Mouse (Mus musculus) neutrophil, adult 5-6 weeks (primary cell): ENCODE results near the gene Cyp3a41a. TPM values are rescaled to one million over a fixed set of nuclear protein-coding genes. Genes with fewer than 3 reads are reported as not detected.
"Not testable (repeated sequence)": the region's sequence is repeated elsewhere in the genome, so short reads cannot be mapped to it uniquely, and the experiment has no call there.

Source experiments
- ATAC-seq: fragments of 151-379, 151-347 bp; 2 replicates; pipeline ENCODE4 v1.8.0; 2017; ENCODE audit warnings: mild to moderate bottlenecking, moderate TSS enrichment; ENCODE audit not compliant: insufficient number of reproducible peaks, poor library complexity, low FRiP score, severe bottlenecking; ENCODE audit errors: extremely low read depth
- total RNA-seq: library from RNA; stranded (forward); fragments of 200-1000 nt; gene quantifications from 2 replicates; pipeline ENCODE4 v1.2.3, GENCODE M21; 2017

The Cyp3a41a gene
- not detected in 2 replicates for total RNA-seq

GRCm38 (mm10) chr5:145720036-145720435 is at the start of gene Cyp3a41a:
TSS of gene Cyp3a41a (minus strand) at chr5:145720136.
- ATAC-seq, result not testable (repeated sequence)

- not testable (repeated sequence) for ATAC-seq
Observed at GRCm38 (mm10) chr5:145737512-145737911, 17.6 kb upstream of the Cyp3a41a start.

DNA sequence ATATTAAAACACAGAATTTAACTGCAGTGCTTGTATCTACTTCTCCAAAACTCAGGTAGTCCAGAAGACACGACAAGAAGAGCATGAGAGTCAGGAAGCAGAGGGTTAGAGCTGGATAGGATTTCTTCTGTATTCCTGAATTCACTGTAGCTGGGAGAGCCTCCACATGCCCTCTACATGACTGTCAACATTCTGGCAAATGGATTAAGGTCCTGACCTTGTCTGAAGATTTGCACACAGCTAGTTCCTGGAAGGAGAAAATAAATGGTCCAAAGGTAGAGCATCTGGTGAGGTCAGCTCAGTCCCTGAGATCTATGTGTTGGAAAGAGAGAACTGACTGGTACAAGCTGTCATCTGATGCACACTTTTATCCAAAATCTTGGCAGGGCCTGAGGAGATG is 5.6 kb downstream of the Cyp3a41a start:
- ATAC-seq, result not testable (repeated sequence)

GRCm38 (mm10) chr5:145707372-145707771 is 12.6 kb downstream of the Cyp3a41a start:
- ATAC-seq, result not testable (repeated sequence)

- no peak for ATAC-seq
Observed at GRCm38 (mm10) chr5:145662007-145662406, 57.9 kb downstream of the Cyp3a41a start.

- no peak for ATAC-seq
Observed at GRCm38 (mm10) chr5:145647779-145648178, 72.2 kb downstream of the Cyp3a41a start.

Other genes starting within 250 kb of the Cyp3a41a start
- not detected in 2 replicates for gene Cyp3a41b, start 135.4 kb downstream of the Cyp3a41a start, total RNA-seq
- not detected in 2 replicates for gene Cyp3a44, start 85.7 kb upstream of the Cyp3a41a start, total RNA-seq
- not detected in 2 replicates for gene Cyp3a11, start 159.8 kb upstream of the Cyp3a41a start, total RNA-seq